Mouse (Mus musculus) liver, adult 2 months (tissue): ENCODE results near the gene a.

Experiments used
- CTCF ChIP-seq: fragments of 200-500 bp; IDR thresholded peaks from 2 replicates; pipeline ENCODE4 v1.5.1; 2011; ENCODE audit warnings: low read depth, low read length, control low read depth
- POLR2A ChIP-seq: fragments of 200-500 bp; IDR thresholded peaks from 2 replicates; pipeline ENCODE4 v1.6.1; 2011; ENCODE audit warnings: low read length, control low read depth; ENCODE audit not compliant: insufficient read depth; ENCODE audit errors: extremely low read depth

DNA sequence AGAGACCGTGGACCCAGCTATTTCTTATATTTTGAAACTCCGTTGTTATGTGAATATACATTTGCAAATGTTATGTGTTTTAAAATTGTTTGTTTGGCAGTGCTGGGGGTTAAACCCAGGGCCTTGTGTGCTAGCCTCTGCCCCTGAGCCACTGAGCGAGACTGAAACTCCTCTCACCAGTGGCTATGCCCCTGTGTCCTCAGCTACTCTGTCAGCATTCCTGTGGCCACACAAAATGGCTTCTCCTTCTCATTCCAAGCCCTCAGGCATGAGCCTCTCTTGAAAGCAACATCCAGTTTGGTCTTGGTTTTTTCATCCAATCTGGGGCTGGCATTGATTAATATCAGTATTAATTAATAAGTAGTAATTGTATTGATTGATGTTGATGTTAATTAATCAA, 168.7 kb downstream of the a start:
- TF ChIP-seq CTCF (no peak), POLR2A (no peak)
